18 mouse cellular contexts compared by ENCODE assay signal in the genomic region with DNA sequence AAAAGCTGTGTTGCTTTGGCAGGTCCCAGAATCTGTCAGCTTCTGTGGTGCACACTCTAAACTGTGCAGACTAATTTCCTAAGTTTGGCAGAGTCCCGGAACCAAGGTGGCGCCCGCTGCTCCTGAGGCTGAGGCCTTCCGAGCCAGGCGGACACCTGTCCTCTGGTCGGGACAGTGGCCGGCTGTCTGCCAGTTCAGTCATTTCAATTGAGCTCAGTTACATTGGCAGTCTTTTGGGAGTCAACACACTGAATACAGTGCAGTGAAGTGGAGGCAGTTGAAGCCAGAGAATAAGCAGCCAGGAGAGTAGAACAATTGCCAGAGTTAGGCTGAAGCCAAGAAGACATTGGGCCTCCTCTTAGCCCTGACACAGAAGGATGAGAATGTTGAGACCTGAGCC.
DNase-seq lines count a peak whose midpoint lies in the region; ATAC-seq lines count a peak whose summit lies in the region.
"Had no signal": no experiment of that assay in that cellular context is flagged by ENCODE, and none has a peak within 500 bp of the region (broad histone marks: within the 10 kb centered on the region; RNA-seq: fewer than 3 reads in every experiment).

No protein-coding gene starts in this region.

- intact Hi-C loops in heart, postnatal 14 days (cut with DNase I), result no loop called here

- peak; percentile 1 for DNase-seq in cerebellum, adult 11 months
- DNase-seq in cerebellum, adult 9-11 months, result no peak
- DNase-seq in cerebellum, postnatal 10 days, result peak; percentile 62 to 74
- DNase-seq in heart, adult 11 months, result peak; percentile 78
- no peak for DNase-seq in heart, postnatal 14 days
- DNase-seq: adrenal gland, adult 8-10 months; adrenal gland, postnatal 25 days; gastrocnemius, postnatal 10 days; gastrocnemius, postnatal 36 days; heart, postnatal 36 days; kidney, adult 11 months; kidney, adult 8-10 months had no signal

- ATAC-seq in cerebellum, adult (ENCODE audit: insufficient number of reproducible peaks, low FRiP score, low TSS enrichment), result no peak; the same call in 1 of the 2 replicates
- ATAC-seq: activated CD4-positive, CD25-positive, alpha-beta regulatory T cell, adult 4 months; forebrain, embryonic 13.5 days; forebrain, embryonic 16.5 days; hindbrain, embryonic 16.5 days; intestine, embryonic 15.5 days had no signal

Comparison
In these comparisons a context has a peak if more than half of its experiments do, and no peak if none do; other contexts are left out.
1. DNase-seq: peak in cerebellum, adult 11 months (single experiment), cerebellum, postnatal 10 days (2 of 2) and heart, adult 11 months (single experiment); none in cerebellum, adult 9-11 months (single experiment) and heart, postnatal 14 days (0 of 2).